ENCODE assay signal across 26 mouse cellular contexts in genomic region chr1:127313652-127314350, GRCm38 (mm10).
DNase-seq lines count a peak whose midpoint lies in the region; ATAC-seq and TF ChIP-seq lines count a peak whose summit lies in the region.
"Had no signal": no experiment of that assay in that cellular context is flagged by ENCODE, and none has a peak within 500 bp of the region (broad histone marks: within the 10 kb centered on the region; RNA-seq: fewer than 3 reads in every experiment).

No protein-coding gene starts in this region.

- intact Hi-C loops in heart, postnatal 36 days (cut with DNase I): loop anchor here (2.0 kb wide), 1 partner anchor 43 kb away; no protein-coding TSS in a partner anchor

- H3K4me1 ChIP-seq in heart, postnatal 0 days (ENCODE audit: control insufficient read depth, insufficient read depth): peaks cover 15% of the 10 kb centered on the region; the same call in 1 of the 2 replicates
- peaks cover 17% of the 10 kb centered on the region for H3K4me1 ChIP-seq in midbrain, embryonic 13.5 days (replicated peaks)
- H3K4me1 ChIP-seq in midbrain, embryonic 15.5 days: peaks cover 12% of the 10 kb centered on the region
- peaks cover 22% of the 10 kb centered on the region; the same call in 1 of the 2 replicates for H3K4me1 ChIP-seq in limb, embryonic 10.5 days

- no peak overlapping the region for H3K9ac ChIP-seq in heart, postnatal 0 days (replicated peaks; ENCODE audit: low read depth, low read length)
- no peak overlapping the region for H3K9ac ChIP-seq in midbrain, embryonic 13.5 days (replicated peaks)
- no peak overlapping the region for H3K9ac ChIP-seq in midbrain, embryonic 15.5 days
- H3K9ac ChIP-seq: embryonic facial prominence, embryonic 13.5 days; kidney, embryonic 15.5 days; limb, embryonic 13.5 days; liver, embryonic 12.5 days; neural tube, embryonic 15.5 days had no signal

- no peak overlapping the region for H3K4me2 ChIP-seq in heart, postnatal 0 days (ENCODE audit: low read depth, low read length)
- H3K4me2 ChIP-seq in midbrain, embryonic 13.5 days (replicated peaks): no peak overlapping the region
- H3K4me2 ChIP-seq in midbrain, embryonic 15.5 days: no peak overlapping the region
- H3K4me2 ChIP-seq: embryonic facial prominence, embryonic 13.5 days; kidney, embryonic 15.5 days; limb, embryonic 13.5 days; liver, embryonic 12.5 days; neural tube, embryonic 15.5 days had no signal

- H3K4me3 ChIP-seq in heart, postnatal 0 days (ENCODE audit: low read depth, low read length): no peak overlapping the region
- H3K4me3 ChIP-seq in midbrain, embryonic 13.5 days (replicated peaks): no peak overlapping the region
- H3K4me3 ChIP-seq in midbrain, embryonic 15.5 days: no peak overlapping the region
- H3K4me3 ChIP-seq in limb, embryonic 10.5 days: no peak overlapping the region
- H3K4me3 ChIP-seq: embryonic facial prominence, embryonic 13.5 days; erythroblast, embryonic 14.5 days; kidney, embryonic 15.5 days; limb, embryonic 13.5 days; liver, embryonic 12.5 days; neural tube, embryonic 15.5 days had no signal

- WGBS in heart, postnatal 0 days: 51% methylated on average over 8 of the region's 8 CpGs
- 39% methylated on average over 8 of the region's 8 CpGs for WGBS in midbrain, embryonic 13.5 days
- WGBS in midbrain, embryonic 15.5 days: 39% methylated on average over 8 of the region's 8 CpGs
- WGBS in limb, embryonic 10.5 days: 68% methylated on average over 8 of the region's 8 CpGs

- ATAC-seq in frontal cortex, adult (ENCODE audit: low TSS enrichment): 0 out of 2 replicates have a peak, but pooled peaks have one; percentile 32
- ATAC-seq in heart, postnatal 0 days (ENCODE audit: insufficient read depth, low read depth): 0 out of 2 replicates have a peak, but pooled peaks have one; percentile 27
- ATAC-seq in midbrain, embryonic 13.5 days: peak; percentile 53; the same call in 1 of the 2 replicates
- no peak for ATAC-seq in midbrain, embryonic 15.5 days (replicated peaks)
- ATAC-seq: forebrain, embryonic 14.5 days; liver, embryonic 12.5 days had no signal

- no peak overlapping the region for H3K27ac ChIP-seq in heart, postnatal 0 days (ENCODE audit: low read depth)
- H3K27ac ChIP-seq in midbrain, embryonic 13.5 days: no peak overlapping the region
- no peak overlapping the region for H3K27ac ChIP-seq in midbrain, embryonic 15.5 days
- no peak overlapping the region for H3K27ac ChIP-seq in limb, embryonic 10.5 days
- H3K27ac ChIP-seq: kidney, embryonic 15.5 days; limb, embryonic 13.5 days; liver, embryonic 12.5 days; neural tube, embryonic 15.5 days; stomach, postnatal 0 days had no signal

- DNase-seq in frontal cortex, postnatal 36 days (ENCODE audit: low spot score in 2 of 2): no peak
- no peak for DNase-seq in heart, postnatal 0 days (ENCODE audit: low spot score)
- DNase-seq in heart, postnatal 36 days: no peak
- DNase-seq in testis, postnatal 14 days (ENCODE audit: low spot score): peak; percentile 68
- DNase-seq in limb, embryonic 10.5 days (ENCODE audit: low spot score): no peak
- DNase-seq: adrenal gland, postnatal 14 days; cerebellum, adult 2 months; cerebellum, postnatal 25 days; gastrocnemius, postnatal 14 days; kidney, adult 11 months; kidney, postnatal 36 days; lung, adult 18-20 months; lung, postnatal 10 days; thymus, postnatal 14 days had no signal

- H3K9me3 ChIP-seq in heart, postnatal 0 days (replicated peaks; ENCODE audit: control insufficient read depth, low read length): no peaks in the 10 kb centered on the region
- H3K9me3 ChIP-seq in midbrain, embryonic 13.5 days: no peaks in the 10 kb centered on the region
- no peaks in the 10 kb centered on the region for H3K9me3 ChIP-seq in midbrain, embryonic 15.5 days
- no peaks in the 10 kb centered on the region for H3K9me3 ChIP-seq in limb, embryonic 10.5 days (replicated peaks)
- H3K9me3 ChIP-seq: embryonic facial prominence, embryonic 13.5 days; kidney, embryonic 15.5 days; limb, embryonic 13.5 days; liver, embryonic 12.5 days; neural tube, embryonic 15.5 days had no signal

- no peaks in the 10 kb centered on the region for H3K27me3 ChIP-seq in heart, postnatal 0 days (ENCODE audit: control insufficient read depth, insufficient read depth, low read length)
- no peaks in the 10 kb centered on the region for H3K27me3 ChIP-seq in midbrain, embryonic 13.5 days
- H3K27me3 ChIP-seq in midbrain, embryonic 15.5 days (replicated peaks): no peaks in the 10 kb centered on the region
- H3K27me3 ChIP-seq in limb, embryonic 10.5 days (ENCODE audit: low read depth, poor library complexity, severe bottlenecking): no peaks in the 10 kb centered on the region
- H3K27me3 ChIP-seq: embryonic facial prominence, embryonic 13.5 days; kidney, embryonic 15.5 days; limb, embryonic 13.5 days; liver, embryonic 12.5 days; neural tube, embryonic 15.5 days had no signal

- no peak for TF ChIP-seq EP300 in heart, postnatal 0 days (IDR thresholded peaks at IDR 0.05; ENCODE audit: low read depth)

- TF ChIP-seq CTCF in heart, postnatal 0 days (IDR thresholded peaks at IDR 0.05; ENCODE audit: low read depth): no peak

- H3K36me3 ChIP-seq in heart, postnatal 0 days (replicated peaks; ENCODE audit: control insufficient read depth, insufficient read depth, low read length): no peaks in the 10 kb centered on the region
- H3K36me3 ChIP-seq in midbrain, embryonic 13.5 days: no peaks in the 10 kb centered on the region
- H3K36me3 ChIP-seq in midbrain, embryonic 15.5 days (replicated peaks): no peaks in the 10 kb centered on the region
- no peaks in the 10 kb centered on the region for H3K36me3 ChIP-seq in limb, embryonic 10.5 days
- H3K36me3 ChIP-seq: embryonic facial prominence, embryonic 13.5 days; G1E; kidney, embryonic 15.5 days; limb, embryonic 13.5 days; liver, embryonic 12.5 days; neural tube, embryonic 15.5 days had no signal
